Mouse (Mus musculus): Measurements from ENCODE around the gene Dlx5. TPM values are rescaled to one million over a fixed set of nuclear protein-coding genes. Genes with fewer than 3 reads are reported as not detected.
A peak's percentile ranks its signal among the peaks of the same experiment; 100 is the strongest.

The Dlx5 gene
- not detected in 2 replicates for polyA plus RNA-seq (2015; fragmentation: Nextera tagmentation; extraction: Ambion mirVana)

GRCm38 (mm10) chr6:6881638-6882190 is at the start of gene Dlx5:
Gene Dlx5 (minus strand): TSS chr6:6882085.
- Histone ChIP-seq H3K4me2 (peak within 1 kb of the TSS; percentile 29; the same call in 1 of the 2 replicates), H3K27ac (replicated peaks) (no peak within 1 kb of the TSS), H3K4me1 (replicated peaks) (no peaks in the 10 kb centered on the region), H3K4me3 (replicated peaks) (no peak within 1 kb of the TSS), H3K9ac (no peak within 1 kb of the TSS), H3K27me3 (peaks cover 86% of the 10 kb centered on the region), H3K36me3 (replicated peaks) (no peaks in the 10 kb centered on the region), H3K9me3 (replicated peaks) (no peaks in the 10 kb centered on the region)
- under 1% methylated on average over 40 of the region's 42 CpGs for WGBS (ENCODE audit: insufficient replicate concordance)
- ATAC-seq (ENCODE audit: insufficient read depth): no peak

GRCm38 (mm10) chr6:6931507-6931906 is 49.6 kb upstream of the Dlx5 start:
- Histone ChIP-seq H3K4me2 (no peak overlapping the region), H3K4me1 (replicated peaks) (no peaks in the 10 kb centered on the region), H3K36me3 (replicated peaks) (no peaks in the 10 kb centered on the region), H3K27me3 (no peaks in the 10 kb centered on the region), H3K4me3 (replicated peaks) (no peak overlapping the region), H3K9me3 (replicated peaks) (no peaks in the 10 kb centered on the region), H3K9ac (no peak overlapping the region), H3K27ac (replicated peaks) (no peak overlapping the region)
- ATAC-seq (ENCODE audit: insufficient read depth): no peak
- 68% methylated on average over 4 of the region's 4 CpGs for WGBS (ENCODE audit: insufficient replicate concordance)

GRCm38 (mm10) chr6:6930831-6931230 is 48.9 kb upstream of the Dlx5 start:
- Histone ChIP-seq H3K9me3 (replicated peaks) (no peaks in the 10 kb centered on the region), H3K4me2 (no peak overlapping the region), H3K27me3 (no peaks in the 10 kb centered on the region; the same call in 1 of the 2 replicates), H3K9ac (no peak overlapping the region), H3K4me1 (replicated peaks) (no peaks in the 10 kb centered on the region), H3K36me3 (replicated peaks) (no peaks in the 10 kb centered on the region), H3K27ac (replicated peaks) (no peak overlapping the region), H3K4me3 (replicated peaks) (no peak overlapping the region)
- no peak for ATAC-seq (ENCODE audit: insufficient read depth)
- WGBS (ENCODE audit: insufficient replicate concordance): 64% methylated on average over 4 of the region's 4 CpGs

GRCm38 (mm10) chr6:6925264-6925663 is 43.4 kb upstream of the Dlx5 start:
- Histone ChIP-seq H3K36me3 (replicated peaks) (no peaks in the 10 kb centered on the region), H3K4me1 (replicated peaks) (no peaks in the 10 kb centered on the region), H3K27me3 (no peaks in the 10 kb centered on the region; the same call in 1 of the 2 replicates), H3K4me3 (replicated peaks) (no peak overlapping the region), H3K9ac (no peak overlapping the region), H3K27ac (replicated peaks) (no peak overlapping the region), H3K9me3 (replicated peaks) (no peaks in the 10 kb centered on the region), H3K4me2 (no peak overlapping the region)
- ATAC-seq (ENCODE audit: insufficient read depth): no peak
- 33% methylated on average over 1 of the region's 1 CpGs for WGBS (ENCODE audit: insufficient replicate concordance)

GRCm38 (mm10) chr6:6917334-6917733 is 35.4 kb upstream of the Dlx5 start:
- Histone ChIP-seq H3K4me3 (replicated peaks) (no peak overlapping the region), H3K4me2 (no peak overlapping the region), H3K27ac (replicated peaks) (no peak overlapping the region), H3K4me1 (replicated peaks) (no peaks in the 10 kb centered on the region), H3K36me3 (replicated peaks) (no peaks in the 10 kb centered on the region), H3K27me3 (no peaks in the 10 kb centered on the region), H3K9me3 (replicated peaks) (no peaks in the 10 kb centered on the region), H3K9ac (no peak overlapping the region)
- WGBS (ENCODE audit: insufficient replicate concordance): 60% methylated on average over 4 of the region's 4 CpGs
- ATAC-seq (ENCODE audit: insufficient read depth): no peak

GRCm38 (mm10) chr6:6915526-6915915 is 33.6 kb upstream of the Dlx5 start:
- Histone ChIP-seq H3K27me3 (no peaks in the 10 kb centered on the region), H3K9ac (no peak overlapping the region), H3K9me3 (replicated peaks) (no peaks in the 10 kb centered on the region), H3K4me1 (replicated peaks) (no peaks in the 10 kb centered on the region), H3K36me3 (replicated peaks) (no peaks in the 10 kb centered on the region), H3K4me2 (no peak overlapping the region), H3K27ac (replicated peaks) (no peak overlapping the region), H3K4me3 (replicated peaks) (no peak overlapping the region)
- WGBS (ENCODE audit: insufficient replicate concordance): 20% methylated on average over 9 of the region's 9 CpGs
- ATAC-seq (ENCODE audit: insufficient read depth): no peak

- Histone ChIP-seq H3K9ac (no peak overlapping the region), H3K27ac (replicated peaks) (no peak overlapping the region), H3K4me3 (replicated peaks) (no peak overlapping the region), H3K27me3 (no peaks in the 10 kb centered on the region), H3K4me2 (no peak overlapping the region), H3K9me3 (replicated peaks) (no peaks in the 10 kb centered on the region), H3K36me3 (replicated peaks) (no peaks in the 10 kb centered on the region), H3K4me1 (replicated peaks) (no peaks in the 10 kb centered on the region)
- 26% methylated on average over 5 of the region's 5 CpGs for WGBS (ENCODE audit: insufficient replicate concordance)
- ATAC-seq (ENCODE audit: insufficient read depth): no peak
These were observed 33.1 kb upstream of the Dlx5 start for GRCm38 (mm10) chr6:6914849-6915525.

- Histone ChIP-seq H3K4me2 (no peak overlapping the region), H3K36me3 (replicated peaks) (no peaks in the 10 kb centered on the region), H3K4me3 (replicated peaks) (no peak overlapping the region), H3K27ac (replicated peaks) (no peak overlapping the region), H3K9ac (no peak overlapping the region), H3K27me3 (no peaks in the 10 kb centered on the region), H3K4me1 (replicated peaks) (no peaks in the 10 kb centered on the region), H3K9me3 (replicated peaks) (no peaks in the 10 kb centered on the region)
- 63% methylated on average over 1 of the region's 1 CpGs for WGBS (ENCODE audit: insufficient replicate concordance)
- ATAC-seq (ENCODE audit: insufficient read depth): no peak
These were observed 32.4 kb upstream of the Dlx5 start for GRCm38 (mm10) chr6:6914304-6914703.

- Histone ChIP-seq H3K9ac (no peak overlapping the region), H3K27me3 (no peaks in the 10 kb centered on the region), H3K36me3 (replicated peaks) (no peaks in the 10 kb centered on the region), H3K4me2 (no peak overlapping the region), H3K9me3 (replicated peaks) (no peaks in the 10 kb centered on the region), H3K27ac (replicated peaks) (no peak overlapping the region), H3K4me1 (replicated peaks) (no peaks in the 10 kb centered on the region), H3K4me3 (replicated peaks) (no peak overlapping the region)
- WGBS (ENCODE audit: insufficient replicate concordance): 68% methylated on average over 8 of the region's 8 CpGs
- ATAC-seq (ENCODE audit: insufficient read depth): no peak
These were observed 27.7 kb upstream of the Dlx5 start for GRCm38 (mm10) chr6:6909586-6909985.

- 51% methylated on average over 6 of the region's 6 CpGs for WGBS (ENCODE audit: insufficient replicate concordance)
- no peaks in the 10 kb centered on the region for H3K4me1 ChIP-seq (replicated peaks)
- peaks cover 10% of the 10 kb centered on the region for H3K27me3 ChIP-seq
- no peak overlapping the region for H3K4me2 ChIP-seq
- H3K4me3 ChIP-seq (replicated peaks): no peak overlapping the region
- no peak for ATAC-seq (ENCODE audit: insufficient read depth)
- no peaks in the 10 kb centered on the region for H3K36me3 ChIP-seq (replicated peaks)
- no peak overlapping the region for H3K9ac ChIP-seq
- H3K9me3 ChIP-seq (replicated peaks): no peaks in the 10 kb centered on the region
- no peak overlapping the region for H3K27ac ChIP-seq (replicated peaks)
These were observed 8.2 kb upstream of the Dlx5 start for GRCm38 (mm10) chr6:6890047-6890446.

- H3K36me3 ChIP-seq (replicated peaks): no peaks in the 10 kb centered on the region
- no peak overlapping the region for H3K27ac ChIP-seq (replicated peaks)
- no peaks in the 10 kb centered on the region for H3K9me3 ChIP-seq (replicated peaks)
- whole genome bisulfite sequencing (ENCODE audit: insufficient replicate concordance): 62% methylated on average over 3 of the region's 3 CpGs
- no peaks in the 10 kb centered on the region for H3K4me1 ChIP-seq (replicated peaks)
- no peak overlapping the region for H3K4me2 ChIP-seq
- H3K27me3 ChIP-seq: peaks cover 46% of the 10 kb centered on the region
- no peak for ATAC-seq (ENCODE audit: insufficient read depth)
- no peak overlapping the region for H3K9ac ChIP-seq
- no peak overlapping the region for H3K4me3 ChIP-seq (replicated peaks)
These were observed 4.3 kb upstream of the Dlx5 start for GRCm38 (mm10) chr6:6886225-6886624.

GRCm38 (mm10) chr6:6884897-6885296 is 3.0 kb upstream of the Dlx5 start:
- H3K9ac ChIP-seq: no peak overlapping the region
- no peaks in the 10 kb centered on the region for H3K36me3 ChIP-seq (replicated peaks)
- H3K27ac ChIP-seq (replicated peaks): no peak overlapping the region
- no peak overlapping the region for H3K4me2 ChIP-seq
- 7% methylated on average over 12 of the region's 12 CpGs for WGBS (ENCODE audit: insufficient replicate concordance)
- no peaks in the 10 kb centered on the region for H3K9me3 ChIP-seq (replicated peaks)
- H3K4me1 ChIP-seq (replicated peaks): no peaks in the 10 kb centered on the region
- no peak for ATAC-seq (ENCODE audit: insufficient read depth)
- H3K27me3 ChIP-seq: peaks cover 59% of the 10 kb centered on the region
- H3K4me3 ChIP-seq (replicated peaks): no peak overlapping the region

All from liver, embryonic 15.5 days (tissue).